Comparison of ENCODE assay signal across 15 mouse cellular contexts in genomic region chr14:114587367-114588064, GRCm38 (mm10).
DNase-seq lines count a peak whose midpoint lies in the region; ATAC-seq lines count a peak whose summit lies in the region.
"Had no signal": no experiment of that assay in that cellular context is flagged by ENCODE, and none has a peak within 500 bp of the region (broad histone marks: within the 10 kb centered on the region; RNA-seq: fewer than 3 reads in every experiment).

No protein-coding gene starts in this region.

- H3K27ac ChIP-seq in neural tube, embryonic 12.5 days, result no peak overlapping the region
- no peak overlapping the region for H3K27ac ChIP-seq in neural tube, embryonic 15.5 days (replicated peaks)
- no peak overlapping the region for H3K27ac ChIP-seq in midbrain, embryonic 13.5 days
- H3K27ac ChIP-seq in heart, embryonic 12.5 days (ENCODE audit: poor library complexity, severe bottlenecking), result no peak overlapping the region
- H3K27ac ChIP-seq: embryonic facial prominence, embryonic 13.5 days; layer of hippocampus, adult 2 months; lung, embryonic 15.5 days had no signal

- H3K4me1 ChIP-seq in neural tube, embryonic 12.5 days, result no peaks in the 10 kb centered on the region
- H3K4me1 ChIP-seq in neural tube, embryonic 15.5 days, result no peaks in the 10 kb centered on the region
- no peaks in the 10 kb centered on the region for H3K4me1 ChIP-seq in midbrain, embryonic 13.5 days (replicated peaks)
- H3K4me1 ChIP-seq in heart, embryonic 12.5 days (replicated peaks), result no peaks in the 10 kb centered on the region
- H3K4me1 ChIP-seq: embryonic facial prominence, embryonic 13.5 days; lung, embryonic 15.5 days; megakaryocyte, embryonic 14.5 days had no signal

- WGBS in neural tube, embryonic 12.5 days, result 16% methylated on average over 4 of the region's 4 CpGs
- WGBS in neural tube, embryonic 15.5 days, result 15% methylated on average over 4 of the region's 4 CpGs
- 8% methylated on average over 4 of the region's 4 CpGs for WGBS in midbrain, embryonic 13.5 days
- 48% methylated on average over 4 of the region's 4 CpGs for WGBS in heart, embryonic 12.5 days

- no peak overlapping the region for H3K9ac ChIP-seq in neural tube, embryonic 12.5 days
- H3K9ac ChIP-seq in neural tube, embryonic 15.5 days (replicated peaks), result no peak overlapping the region
- no peak overlapping the region for H3K9ac ChIP-seq in midbrain, embryonic 13.5 days (replicated peaks)
- H3K9ac ChIP-seq in heart, embryonic 12.5 days, result no peak overlapping the region
- H3K9ac ChIP-seq: embryonic facial prominence, embryonic 13.5 days; lung, embryonic 15.5 days had no signal

- ATAC-seq in neural tube, embryonic 12.5 days (ENCODE audit: low FRiP score, low read depth), result peak; percentile 96
- ATAC-seq in neural tube, embryonic 15.5 days (ENCODE audit: low FRiP score), result no peak
- ATAC-seq in midbrain, embryonic 13.5 days, result peak; percentile 94
- ATAC-seq in heart, embryonic 12.5 days (ENCODE audit: insufficient number of reproducible peaks, low FRiP score), result no peak

- H3K9me3 ChIP-seq in neural tube, embryonic 12.5 days, result no peaks in the 10 kb centered on the region
- H3K9me3 ChIP-seq in neural tube, embryonic 15.5 days (replicated peaks), result no peaks in the 10 kb centered on the region
- no peaks in the 10 kb centered on the region for H3K9me3 ChIP-seq in midbrain, embryonic 13.5 days
- H3K9me3 ChIP-seq in heart, embryonic 12.5 days (replicated peaks), result no peaks in the 10 kb centered on the region
- H3K9me3 ChIP-seq: embryonic facial prominence, embryonic 13.5 days; lung, embryonic 15.5 days had no signal

- H3K4me2 ChIP-seq in neural tube, embryonic 12.5 days (replicated peaks), result no peak overlapping the region
- no peak overlapping the region for H3K4me2 ChIP-seq in neural tube, embryonic 15.5 days
- H3K4me2 ChIP-seq in midbrain, embryonic 13.5 days (replicated peaks), result no peak overlapping the region
- H3K4me2 ChIP-seq in heart, embryonic 12.5 days, result no peak overlapping the region
- H3K4me2 ChIP-seq: embryonic facial prominence, embryonic 13.5 days; lung, embryonic 15.5 days had no signal

- no peak overlapping the region for H3K4me3 ChIP-seq in neural tube, embryonic 12.5 days
- no peak overlapping the region for H3K4me3 ChIP-seq in neural tube, embryonic 15.5 days (replicated peaks)
- H3K4me3 ChIP-seq in midbrain, embryonic 13.5 days (replicated peaks), result no peak overlapping the region
- H3K4me3 ChIP-seq in heart, embryonic 12.5 days, result no peak overlapping the region
- H3K4me3 ChIP-seq: embryonic facial prominence, embryonic 13.5 days; layer of hippocampus, adult 2 months; lung, embryonic 15.5 days; megakaryocyte, embryonic 14.5 days had no signal

- DNase-seq in cerebellum, postnatal 14 days, result peak; percentile 6 to 26
- no peak for DNase-seq in cerebellum, adult 8-10 months
- DNase-seq in layer of hippocampus, postnatal 36 days, result no peak
- DNase-seq in right cerebral cortex, postnatal 10 days (ENCODE audit: low spot score in 2 of 2), result no peak
- DNase-seq: cerebellum, adult 18-20 months; gastrocnemius, postnatal 36 days; right cerebral cortex, postnatal 25 days had no signal

- peaks cover 4% of the 10 kb centered on the region; the same call in 1 of the 2 replicates for H3K27me3 ChIP-seq in neural tube, embryonic 12.5 days (replicated peaks)
- no peaks in the 10 kb centered on the region for H3K27me3 ChIP-seq in neural tube, embryonic 15.5 days (replicated peaks)
- no peaks in the 10 kb centered on the region for H3K27me3 ChIP-seq in midbrain, embryonic 13.5 days
- H3K27me3 ChIP-seq in heart, embryonic 12.5 days (replicated peaks), result no peaks in the 10 kb centered on the region
- H3K27me3 ChIP-seq: embryonic facial prominence, embryonic 13.5 days; lung, embryonic 15.5 days; megakaryocyte, embryonic 14.5 days had no signal

- no peaks in the 10 kb centered on the region for H3K36me3 ChIP-seq in neural tube, embryonic 12.5 days
- no peaks in the 10 kb centered on the region for H3K36me3 ChIP-seq in neural tube, embryonic 15.5 days
- H3K36me3 ChIP-seq in midbrain, embryonic 13.5 days, result no peaks in the 10 kb centered on the region
- no peaks in the 10 kb centered on the region for H3K36me3 ChIP-seq in heart, embryonic 12.5 days
- H3K36me3 ChIP-seq: embryonic facial prominence, embryonic 13.5 days; lung, embryonic 15.5 days had no signal

Comparison
In these comparisons a context has a peak if more than half of its experiments do, and no peak if none do; other contexts are left out.
1. DNase-seq: peak in cerebellum, postnatal 14 days (2 of 2); none in cerebellum, adult 8-10 months (single experiment), layer of hippocampus, postnatal 36 days (0 of 2) and right cerebral cortex, postnatal 10 days (0 of 2).
2. ATAC-seq: peak in neural tube, embryonic 12.5 days (single experiment) and midbrain, embryonic 13.5 days (single experiment); none in neural tube, embryonic 15.5 days (single experiment) and heart, embryonic 12.5 days (single experiment).